Mouse (Mus musculus) bone marrow macrophage, adult 2 months (primary cell): ENCODE results near the gene Uba52.

ENCODE experiments used
- CTCF ChIP-seq: IDR thresholded peaks from 2 replicates; pipeline ENCODE4 v1.5.1; 2012; ENCODE audit warnings: low read depth, mild to moderate bottlenecking, low read length, moderate library complexity
- POLR2A ChIP-seq: IDR thresholded peaks from 2 replicates; pipeline ENCODE4 v1.6.1; 2012; ENCODE audit warnings: mild to moderate bottlenecking, low read depth, low read length, borderline replicate concordance

- TF ChIP-seq CTCF (no peak), POLR2A (no peak)
These were observed 8.4 kb upstream of the Uba52 start for GRCm38 (mm10) chr8:70519043-70519442.
